Mouse (Mus musculus) layer of hippocampus, adult 9-10 months (tissue): Measurements from ENCODE around the gene Chd4.

ENCODE experiments used
- DNase-seq: peaks from one replicate; pipeline ENCODE4 v3.0.0; 2022; ENCODE audit warnings: low spot score

Chd4 gene

DNA sequence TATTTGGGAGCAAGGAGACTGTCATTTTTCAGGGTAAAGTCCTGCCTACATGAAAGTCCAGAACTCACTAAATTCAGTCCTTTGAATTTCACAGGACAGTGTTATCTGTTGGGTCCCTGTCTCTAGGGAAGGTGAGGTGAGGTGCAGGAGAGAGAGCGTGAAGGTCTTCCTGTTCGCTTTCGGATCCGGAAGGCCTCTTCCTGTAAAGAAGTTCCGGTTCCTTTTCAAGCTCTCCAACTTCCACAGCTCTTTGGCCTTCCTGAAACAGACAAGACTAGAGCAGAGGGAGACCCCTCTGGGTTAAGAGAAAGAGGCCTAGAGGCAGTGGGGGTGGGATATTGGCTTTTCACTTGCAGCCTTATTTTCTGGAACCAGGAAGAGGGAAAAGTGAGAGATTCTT lies 3.4 kb upstream of the Chd4 start:
- no peak for DNase-seq

DNA sequence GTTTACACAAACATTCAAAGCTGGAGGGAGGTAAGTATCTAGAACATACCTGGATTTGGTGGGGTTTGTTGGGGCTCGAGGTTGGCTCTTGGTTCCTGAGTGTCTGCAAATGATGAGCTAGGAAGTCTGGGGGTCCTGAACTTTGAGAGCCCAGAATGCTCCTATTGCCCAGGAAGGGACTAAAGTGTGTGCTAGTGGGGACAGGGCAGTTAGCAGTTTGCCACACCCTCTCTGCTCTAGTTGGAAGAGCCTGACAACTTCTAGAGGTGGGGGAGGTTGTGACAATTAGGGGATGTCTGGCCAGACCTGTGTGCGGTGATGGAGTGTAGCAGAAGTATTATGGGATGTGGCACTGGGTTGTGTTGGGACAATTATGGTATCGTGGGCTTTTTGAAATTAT lies 938 bp upstream of the Chd4 start:
- DNase-seq: no peak

DNA sequence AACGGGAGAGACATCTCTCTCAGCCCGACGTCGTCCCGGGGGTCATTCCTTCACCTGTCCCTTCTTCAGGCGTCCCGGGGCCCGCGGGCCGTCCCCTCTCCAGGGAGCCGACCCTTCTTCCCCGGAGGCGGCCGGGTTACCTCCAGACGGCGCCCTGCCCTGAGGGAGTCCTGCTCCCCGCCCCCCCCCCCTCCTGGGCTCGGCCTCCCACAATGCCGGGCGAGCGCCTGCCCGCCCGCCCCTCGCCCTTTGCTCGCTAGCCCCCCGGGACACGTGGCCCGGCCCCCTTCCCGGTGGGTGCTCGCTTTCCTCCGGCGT lies 457 bp downstream of the Chd4 start:
- no peak for DNase-seq

DNA sequence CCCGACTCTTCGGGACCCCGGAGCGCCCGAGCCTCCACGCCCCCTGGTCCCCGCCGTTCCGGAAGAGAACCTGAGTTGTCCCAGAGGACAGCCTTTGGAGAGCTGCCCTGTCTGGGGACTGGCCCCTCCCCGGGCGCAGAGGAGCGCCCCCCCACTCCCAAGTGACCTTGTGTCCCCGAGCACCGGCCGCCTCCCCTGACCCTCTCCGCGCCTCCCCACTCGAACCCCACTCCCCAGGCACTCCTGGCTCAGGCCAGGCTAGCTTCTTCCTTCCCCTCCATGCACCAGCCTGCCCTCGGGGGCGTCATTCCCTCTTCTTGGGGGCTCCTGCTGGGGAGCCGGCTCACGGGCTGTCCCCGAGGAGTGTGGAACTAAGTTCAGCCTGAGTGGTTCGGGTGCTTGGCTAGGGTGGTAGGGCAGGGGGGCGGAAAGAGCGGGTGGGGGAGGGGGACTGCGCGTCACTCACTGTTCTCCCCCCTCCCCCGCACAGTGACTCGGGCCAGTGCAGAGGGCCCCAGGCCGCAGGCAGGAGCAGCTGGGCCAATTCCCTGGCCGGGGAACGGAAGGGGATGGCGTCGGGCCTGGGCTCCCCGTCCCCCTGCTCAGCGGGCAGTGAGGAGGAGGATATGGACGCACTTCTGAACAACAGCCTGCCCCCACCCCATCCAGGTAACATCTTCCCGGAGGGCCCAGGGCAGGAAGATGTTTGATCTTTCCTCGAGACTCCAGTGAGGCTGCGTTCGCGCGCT lies 990 bp downstream of the Chd4 start:
- no peak for DNase-seq

DNA sequence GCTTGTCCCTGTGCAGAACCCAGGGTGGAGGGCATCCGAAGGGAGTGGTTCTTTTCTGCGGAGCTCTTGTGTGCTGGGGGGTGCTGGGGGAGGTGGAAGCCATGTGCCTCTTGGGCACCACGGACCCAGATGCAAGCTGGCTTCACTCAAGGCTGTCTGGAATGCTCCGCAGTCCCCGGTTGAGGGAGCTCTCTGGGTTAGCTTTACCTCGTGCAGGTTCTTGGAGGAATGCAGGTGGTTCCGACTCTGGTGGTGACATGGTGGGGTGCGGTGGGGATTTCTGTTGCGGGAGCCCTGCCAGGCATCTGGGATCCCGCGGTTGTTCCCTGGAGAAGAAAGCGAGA lies 1.5 kb downstream of the Chd4 start:
- no peak for DNase-seq

DNA sequence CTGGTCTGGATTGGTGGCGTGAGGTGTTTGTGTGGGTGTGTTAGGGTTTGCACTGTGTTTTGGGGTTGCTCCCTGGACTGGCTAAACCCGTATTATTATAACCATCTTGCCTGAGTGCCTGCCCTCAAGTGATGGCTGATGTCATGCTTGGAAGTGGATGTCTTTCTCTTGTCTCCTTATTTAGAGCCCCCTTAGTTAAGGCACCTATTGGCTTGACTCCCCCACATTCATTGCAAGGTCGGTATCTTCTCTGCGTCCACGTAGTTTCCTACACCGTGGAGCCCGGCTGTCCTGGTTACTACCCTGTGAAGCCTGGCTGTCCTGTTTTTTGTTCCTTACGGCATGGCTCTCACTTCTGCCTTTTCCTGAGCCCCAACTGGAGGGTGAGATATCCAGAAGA lies 2.2 kb downstream of the Chd4 start:
- DNase-seq: no peak

DNA sequence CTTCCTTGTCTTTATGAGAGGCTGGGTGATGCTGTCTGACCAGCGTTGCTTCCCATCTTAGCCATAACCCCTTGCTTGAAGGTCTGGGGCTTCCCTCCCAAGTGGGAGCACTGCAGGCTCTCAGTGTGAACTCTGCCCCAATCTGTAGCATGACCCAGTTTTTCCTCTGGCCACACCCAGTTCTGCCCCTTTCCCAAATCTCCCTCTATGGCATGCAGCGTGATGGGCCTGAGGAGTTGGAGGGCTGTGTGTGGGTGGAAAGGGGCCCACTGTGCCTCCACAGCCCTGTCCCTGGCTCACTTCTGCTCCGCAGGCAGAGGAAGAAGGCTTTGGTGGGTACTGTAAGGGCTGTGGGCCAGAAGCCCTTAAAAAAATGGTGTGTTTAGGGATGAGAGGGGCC lies 2.7 kb downstream of the Chd4 start:
- no peak for DNase-seq

DNA sequence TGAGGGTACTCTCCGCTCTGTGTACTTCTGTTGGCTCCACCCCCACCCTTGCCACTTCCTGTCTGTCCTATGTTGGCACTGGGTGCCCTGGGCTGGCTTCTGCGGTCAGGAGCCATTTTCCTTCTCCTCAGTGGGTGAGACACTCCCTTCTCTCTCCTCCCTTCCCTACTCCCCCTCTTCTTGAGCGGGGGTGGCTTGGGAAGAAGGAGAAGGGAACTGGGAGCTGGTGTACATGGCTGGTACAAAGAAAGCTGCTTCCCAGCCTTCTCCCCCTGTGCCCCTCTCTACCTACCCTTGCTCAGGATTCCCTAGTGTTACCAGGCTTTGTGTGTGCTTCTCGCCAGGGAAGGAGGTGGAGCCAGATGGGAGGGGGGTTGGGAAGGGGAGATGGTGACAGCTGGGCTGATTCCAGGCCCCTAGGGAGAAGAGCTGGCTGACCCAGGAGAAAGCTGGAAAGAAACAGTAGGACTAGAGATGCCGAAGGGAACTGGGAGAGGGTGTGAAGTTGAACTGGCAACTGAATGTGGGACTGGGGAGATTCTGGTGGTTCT lies 3.7 kb downstream of the Chd4 start:
- DNase-seq: no peak

DNA sequence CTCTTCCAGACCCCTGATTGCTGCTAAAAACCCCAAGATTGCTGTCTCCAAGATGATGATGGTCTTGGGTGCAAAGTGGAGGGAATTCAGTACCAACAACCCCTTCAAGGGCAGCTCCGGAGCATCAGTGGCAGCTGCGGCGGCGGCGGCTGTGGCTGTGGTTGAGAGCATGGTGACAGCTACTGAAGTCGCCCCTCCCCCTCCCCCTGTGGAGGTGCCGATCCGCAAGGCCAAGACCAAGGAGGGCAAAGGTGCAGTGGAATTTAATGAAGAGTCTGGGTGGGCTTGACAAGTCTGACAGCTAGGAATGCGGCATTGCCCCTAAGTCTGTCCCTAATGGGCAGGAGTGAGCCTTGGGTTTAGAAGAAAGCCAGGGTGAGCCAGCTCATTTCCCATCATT lies 5.7 kb downstream of the Chd4 start:
- no peak for DNase-seq

DNA sequence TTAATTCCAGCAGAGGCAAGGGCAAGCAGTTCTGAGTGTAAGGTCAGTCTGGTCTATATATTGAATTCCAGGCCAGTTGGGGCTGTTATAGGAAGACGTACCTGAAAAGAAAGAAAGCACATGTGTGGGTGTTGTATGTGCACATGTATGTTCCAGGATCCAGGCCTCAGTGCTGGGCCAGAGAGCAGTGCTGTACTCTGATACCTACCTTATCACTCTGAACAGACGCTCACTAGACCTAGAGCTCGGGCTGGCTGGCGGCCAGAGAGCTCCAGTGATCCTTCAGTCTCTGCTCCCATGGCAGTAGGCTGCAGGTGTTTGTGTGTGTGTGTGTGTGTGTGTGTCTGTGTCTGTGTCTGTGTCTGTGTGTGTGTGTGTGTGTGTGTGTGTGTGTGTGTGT lies 8.4 kb downstream of the Chd4 start:
- DNase-seq: no peak

DNA sequence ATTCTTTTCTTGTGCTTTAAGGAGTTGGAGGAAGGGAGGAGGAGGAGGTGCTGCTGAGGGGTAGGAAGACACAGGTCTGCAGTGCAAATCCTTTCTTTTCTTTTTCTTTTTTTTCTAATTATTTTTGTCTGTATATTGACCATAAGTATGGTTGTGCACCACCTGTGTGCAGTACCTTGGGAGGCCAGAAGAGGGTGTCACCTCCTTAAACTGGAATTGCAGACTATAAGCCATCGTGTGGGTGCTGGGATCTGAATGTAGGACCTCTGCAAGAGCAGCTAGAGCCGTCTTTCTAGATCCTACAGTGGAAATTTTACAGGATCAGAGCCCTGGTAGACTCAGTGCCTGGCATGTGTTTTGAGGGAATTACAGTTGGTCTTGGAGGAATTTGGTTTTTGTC lies 11.9 kb downstream of the Chd4 start:
- DNase-seq: no peak

DNA sequence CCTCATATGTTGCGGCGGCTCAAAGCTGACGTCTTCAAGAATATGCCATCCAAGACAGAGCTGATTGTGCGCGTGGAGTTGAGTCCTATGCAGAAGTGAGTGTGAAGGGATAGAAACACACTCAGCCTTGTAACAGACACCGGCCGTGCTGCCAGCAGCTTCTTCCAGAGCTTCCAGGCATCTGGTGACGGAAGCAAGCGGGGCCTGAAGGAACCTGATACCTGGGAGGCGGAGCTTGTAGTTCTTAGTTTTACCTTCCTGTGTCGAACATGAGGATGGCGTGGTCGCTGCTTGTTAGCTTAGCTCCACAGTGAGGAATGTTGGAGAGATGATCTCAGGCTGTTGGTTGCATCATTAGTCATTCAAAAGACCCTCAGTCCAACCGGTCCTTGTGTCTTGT lies 13.6 kb downstream of the Chd4 start:
- DNase-seq: no peak

DNA sequence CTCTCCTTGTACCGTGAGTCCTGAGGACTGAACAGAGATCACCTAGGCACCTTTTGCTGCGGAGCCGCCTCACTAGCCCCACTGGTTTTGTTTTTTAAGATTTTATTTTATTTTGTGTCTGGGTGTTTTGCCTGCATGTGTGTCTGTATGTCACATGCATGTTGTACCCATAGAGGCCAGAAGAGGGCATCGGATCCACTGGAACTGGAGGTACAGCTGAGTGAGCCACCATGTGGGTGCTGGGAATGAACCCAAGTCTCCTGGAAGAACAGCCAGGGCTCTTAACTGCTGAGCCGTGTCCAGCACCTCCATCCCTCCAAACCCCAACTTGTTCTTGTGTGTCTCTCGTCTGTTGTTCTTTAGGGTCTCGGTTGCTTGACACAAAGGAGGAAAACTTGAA lies 15.1 kb downstream of the Chd4 start:
- no peak for DNase-seq

DNA sequence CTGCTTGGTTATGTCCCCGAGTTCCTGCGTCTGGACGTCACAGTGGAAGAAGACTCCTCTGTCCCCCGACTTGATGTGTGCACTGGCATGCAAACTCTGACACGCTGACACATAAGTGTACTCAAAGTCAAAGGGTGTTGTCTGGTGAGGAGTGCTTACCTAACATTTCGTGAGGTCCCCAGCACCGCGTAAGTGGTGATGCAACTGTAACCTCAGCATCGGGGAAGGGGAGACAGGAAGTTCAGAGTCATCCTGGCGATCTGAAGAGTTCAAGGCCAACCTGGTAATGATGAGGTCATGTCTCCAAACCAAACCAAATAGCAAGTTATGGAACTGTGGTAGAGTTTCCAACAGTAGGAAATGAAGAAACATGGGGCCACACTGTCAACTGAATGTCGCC lies 16.8 kb downstream of the Chd4 start:
- no peak for DNase-seq

DNA sequence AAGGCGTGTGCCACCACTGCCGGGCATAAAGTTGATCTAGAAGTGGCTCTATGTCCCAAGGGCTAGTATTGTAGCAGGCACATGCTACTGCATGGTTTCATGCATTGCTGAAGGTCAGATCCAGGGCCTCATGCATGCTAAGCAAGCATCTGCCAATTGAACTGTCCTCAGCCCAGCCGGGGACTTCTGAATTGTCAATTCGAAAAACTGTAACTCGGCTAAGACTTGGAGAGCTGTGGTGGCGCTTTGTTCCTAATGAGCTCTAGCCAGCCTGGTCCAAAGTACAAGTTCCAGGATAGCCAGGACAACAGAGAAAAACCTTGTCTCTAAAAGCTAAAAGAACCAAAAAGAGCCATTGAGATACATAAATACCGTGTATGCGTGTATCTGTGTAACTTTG lies 23.6 kb downstream of the Chd4 start:
- no peak for DNase-seq

DNA sequence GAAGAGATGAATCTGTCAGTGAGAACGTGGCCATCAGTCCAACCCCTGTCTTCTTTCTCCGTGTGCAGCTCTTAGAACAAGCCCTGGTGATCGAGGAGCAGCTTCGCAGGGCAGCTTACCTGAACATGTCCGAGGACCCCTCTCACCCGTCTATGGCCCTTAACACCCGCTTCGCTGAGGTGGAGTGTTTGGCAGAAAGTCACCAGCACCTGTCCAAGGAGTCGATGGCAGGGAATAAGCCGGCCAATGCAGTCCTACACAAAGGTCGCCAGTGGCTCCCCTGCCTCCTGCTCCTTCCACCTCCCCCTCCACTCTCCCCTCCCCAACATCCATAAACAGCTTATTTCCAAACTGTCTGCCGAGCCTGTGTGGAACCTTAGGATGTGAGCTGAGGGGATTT lies 32.9 kb downstream of the Chd4 start:
- DNase-seq: no peak

DNA sequence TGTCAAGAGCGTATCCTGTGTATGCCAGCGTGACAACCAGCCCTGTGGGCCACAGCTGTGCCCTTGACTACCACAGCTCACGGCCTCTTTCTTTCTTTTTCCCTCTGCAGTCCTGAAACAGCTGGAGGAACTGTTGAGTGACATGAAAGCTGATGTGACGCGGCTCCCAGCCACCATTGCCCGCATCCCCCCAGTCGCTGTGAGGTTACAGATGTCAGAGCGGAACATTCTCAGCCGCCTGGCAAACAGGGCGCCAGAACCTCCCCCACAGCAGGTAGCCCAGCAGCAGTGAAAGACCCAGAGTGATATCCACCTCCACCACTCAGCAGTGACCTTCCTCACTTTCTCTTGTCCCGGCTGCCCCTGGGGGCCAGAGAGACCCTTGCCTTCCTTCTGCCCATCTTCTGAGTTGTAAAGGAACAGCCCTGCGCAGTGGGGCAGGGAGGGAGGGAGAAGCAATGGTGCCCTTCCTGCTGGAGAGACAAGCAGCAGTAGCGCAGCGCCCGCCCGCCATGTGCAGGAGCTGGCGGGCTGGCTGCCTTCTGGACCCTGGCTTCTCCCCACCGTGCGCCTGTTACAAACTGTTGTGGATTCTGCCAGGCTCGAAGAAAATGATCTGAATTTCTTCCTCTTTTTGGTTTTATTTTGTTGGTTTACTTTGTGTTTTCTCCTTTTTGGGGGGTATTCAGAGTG lies 34.1 kb downstream of the Chd4 start:
- no peak for DNase-seq

DNA sequence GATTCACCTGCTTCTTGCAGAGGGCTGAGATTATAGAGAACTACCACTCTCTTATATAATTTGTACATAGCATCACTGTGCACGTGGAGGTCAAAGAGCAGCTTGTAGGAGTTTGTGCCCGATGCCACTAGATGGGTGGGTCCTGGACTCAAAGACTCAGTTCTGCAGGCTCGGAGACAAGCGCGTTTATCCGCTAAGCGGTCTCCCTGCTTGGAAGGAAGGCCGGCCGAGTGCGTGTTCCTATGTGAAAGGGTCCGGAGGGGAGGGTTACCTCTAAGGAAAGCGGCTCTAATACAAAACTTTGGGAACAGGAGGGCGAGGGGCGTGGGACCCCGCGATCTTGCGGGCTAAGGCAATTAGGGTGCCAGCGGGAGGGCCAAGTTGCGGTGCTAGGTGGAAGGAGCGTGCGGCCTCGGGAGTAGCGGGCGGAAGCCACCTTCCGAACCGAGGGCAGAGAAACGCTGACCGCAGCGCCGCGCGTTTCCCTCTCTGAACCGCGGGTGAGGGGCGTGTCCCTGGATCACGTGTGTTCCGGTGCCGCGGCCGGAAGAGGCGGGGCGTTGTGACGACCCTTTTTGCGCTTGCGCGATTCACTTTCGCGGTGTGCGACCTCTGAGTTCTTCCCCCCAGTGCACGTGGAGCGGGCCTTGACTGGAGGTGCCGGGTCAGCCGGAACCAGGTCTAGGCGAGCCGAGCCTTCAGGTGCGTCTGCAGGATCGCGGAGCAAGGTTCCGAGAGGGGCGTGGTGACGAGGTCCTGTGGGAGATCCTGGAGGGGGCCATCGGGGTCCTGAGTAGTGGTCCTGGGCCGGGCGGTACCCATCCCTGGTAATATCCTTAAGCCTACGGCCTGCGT lies 35.7 kb downstream of the Chd4 start, which contains the start of gene Nop2:
TSS of gene Nop2 (plus strand) at position 608 of the 855 bp plus-strand sequence.
- DNase-seq: no peak

DNA sequence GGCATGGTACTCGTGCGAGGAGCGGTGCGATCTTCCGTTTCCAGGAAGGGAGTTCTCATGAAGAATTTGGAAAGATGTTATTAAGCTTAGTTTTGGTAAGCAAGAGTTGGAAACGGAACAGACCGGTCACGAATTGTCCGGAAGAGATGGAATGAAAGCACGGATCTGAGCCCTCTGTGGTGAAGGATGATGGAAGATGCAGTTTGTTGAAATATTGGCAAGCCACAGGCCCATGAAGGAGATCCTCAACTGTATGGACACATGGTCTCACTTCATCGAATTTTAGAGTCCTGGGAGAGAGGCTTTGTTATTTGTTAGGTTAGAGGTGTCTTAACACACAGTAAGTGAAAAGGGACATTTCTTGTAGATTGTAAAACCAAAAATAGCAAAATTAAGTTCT lies 36.7 kb downstream of the Chd4 start:
- DNase-seq: no peak

DNA sequence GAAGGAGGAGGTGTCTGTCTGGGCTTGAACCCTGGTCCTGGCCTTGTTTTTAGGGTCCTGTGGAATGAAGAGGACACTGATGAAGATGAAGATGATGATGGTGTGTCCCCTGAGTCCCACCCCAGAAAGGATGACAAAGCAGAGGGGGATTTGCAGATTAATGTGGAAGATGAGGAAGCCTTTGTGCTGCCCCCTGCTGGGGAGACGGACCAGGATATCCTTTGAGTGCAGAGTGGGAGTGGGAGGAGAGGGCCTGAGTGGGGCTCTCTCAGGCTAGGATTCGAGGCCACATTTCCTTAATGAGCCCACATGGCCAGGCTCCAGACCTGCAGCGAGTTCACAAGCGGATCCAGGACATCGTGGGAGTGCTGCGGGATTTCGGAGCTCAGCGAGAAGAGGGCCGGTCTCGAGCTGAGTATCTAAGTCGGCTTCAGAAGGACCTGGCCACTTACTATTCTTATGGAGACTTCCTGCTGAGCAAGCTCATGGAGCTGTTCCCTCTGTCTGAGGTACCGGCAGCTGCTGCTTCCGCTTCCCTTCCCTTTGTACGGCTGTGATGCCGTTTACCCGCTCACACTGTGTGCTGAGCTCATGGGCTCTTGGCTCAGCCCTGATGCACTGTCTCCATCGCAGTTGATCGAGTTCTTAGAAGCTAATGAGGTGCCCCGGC lies 41.4 kb downstream of the Chd4 start:
- DNase-seq: no peak

DNA sequence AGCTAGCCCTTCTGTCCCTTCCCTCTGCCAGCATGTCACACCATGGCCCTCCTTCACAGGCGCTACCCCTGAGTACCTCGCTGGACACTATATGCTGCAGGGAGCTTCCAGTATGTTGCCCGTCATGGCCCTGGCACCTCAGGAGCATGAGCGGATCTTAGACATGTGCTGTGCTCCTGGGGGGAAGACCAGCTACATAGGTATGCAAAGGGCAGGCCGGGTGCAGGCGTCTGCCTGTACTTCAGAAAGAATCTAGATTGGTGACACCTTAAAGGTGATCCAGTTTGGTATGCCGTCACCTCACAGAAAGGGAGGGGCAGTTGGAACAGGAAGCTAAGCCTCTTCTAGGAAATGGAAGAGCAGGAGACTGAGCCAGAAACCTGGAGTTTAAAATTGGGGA lies 44.0 kb downstream of the Chd4 start:
- no peak for DNase-seq

DNA sequence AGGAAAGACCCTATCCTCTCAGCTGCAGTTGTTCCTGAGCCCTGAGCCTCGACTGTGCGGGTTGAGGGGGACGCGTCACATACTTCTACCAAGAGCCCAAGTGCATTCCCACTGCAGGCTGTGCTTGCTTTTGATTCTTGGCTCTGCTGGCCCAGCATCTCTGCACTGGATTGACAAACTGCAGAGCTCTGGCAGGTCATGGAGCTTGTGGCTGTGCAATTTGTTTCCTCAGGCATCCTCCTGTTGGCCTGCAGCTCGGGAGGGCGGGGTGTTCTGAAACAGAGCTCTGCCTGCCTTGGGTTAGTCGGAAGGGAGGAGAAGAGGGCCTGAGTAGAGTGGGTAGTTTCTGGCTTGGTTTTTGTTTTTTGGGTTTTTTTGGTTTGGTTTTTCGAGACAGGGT lies 46.7 kb downstream of the Chd4 start:
- DNase-seq: no peak
